Mouse (Mus musculus) neural tube, embryonic 13.5 days (tissue): Measurements from ENCODE around the gene Atp2a3. TPM values are rescaled to one million over a fixed set of nuclear protein-coding genes. Genes with fewer than 3 reads are reported as not detected.

Experiments
- ATAC-seq: fragments of 200-750 bp; cut with Nextera tagmentation; 2 replicates; pipeline ENCODE4 v1.8.0; 2017; ENCODE audit warnings: low read depth, mild to moderate bottlenecking, moderate TSS enrichment, moderate library complexity
- H3K27ac ChIP-seq: fragments of 300-500 bp; sonication (generic); replicated peaks from 2 replicates; pipeline ENCODE4 v1.5.1; 2015; ENCODE audit warnings: moderate library complexity, mild to moderate bottlenecking, inconsistent platforms
- H3K27me3 ChIP-seq: fragments of 300-500 bp; sonication (generic); 2 replicates; pipeline ENCODE4 v1.6.1; 2015; ENCODE audit warnings: mild to moderate bottlenecking, inconsistent platforms
- H3K36me3 ChIP-seq: fragments of 300-500 bp; sonication (generic); 2 replicates; pipeline ENCODE4 v1.6.1; 2015; ENCODE audit warnings: mild to moderate bottlenecking, inconsistent platforms
- H3K4me1 ChIP-seq: fragments of 300-500 bp; sonication (generic); replicated peaks from 2 replicates; pipeline ENCODE4 v1.6.1; 2015; ENCODE audit warnings: inconsistent platforms
- H3K4me2 ChIP-seq: fragments of 300-500 bp; sonication (generic); 2 replicates; pipeline ENCODE4 v1.6.1; 2015; ENCODE audit warnings: inconsistent platforms, mild to moderate bottlenecking, moderate library complexity
- H3K4me3 ChIP-seq: fragments of 300-500 bp; sonication (generic); 2 replicates; pipeline ENCODE4 v1.5.1; 2015; ENCODE audit warnings: mild to moderate bottlenecking, inconsistent platforms
- H3K9ac ChIP-seq: fragments of 300-500 bp; sonication (generic); 2 replicates; pipeline ENCODE4 v1.6.1; 2015; ENCODE audit warnings: moderate library complexity, mild to moderate bottlenecking, inconsistent platforms
- H3K9me3 ChIP-seq: fragments of 300-500 bp; sonication (generic); 2 replicates; pipeline ENCODE4 v1.6.1; 2016; ENCODE audit warnings: inconsistent platforms
- WGBS: fragments of 180-500 bp; shearing (Covaris S2); methylation state at CpG from one replicate; pipeline ENCODE4 v1.1.7; 2015; 5-methylcytosine and 5-hydroxymethylcytosine counted together
- polyA plus RNA-seq: library from polyadenylated mRNA; unstranded; fragments of >200 nt; fragmentation: Nextera tagmentation; extraction: Ambion mirVana; gene quantifications from 2 replicates; pipeline ENCODE4 v1.2.1, GENCODE M21; 2015

Gene Atp2a3
- polyA plus RNA-seq, 1 experiment from 2014 or later: 0.80 TPM

DNA sequence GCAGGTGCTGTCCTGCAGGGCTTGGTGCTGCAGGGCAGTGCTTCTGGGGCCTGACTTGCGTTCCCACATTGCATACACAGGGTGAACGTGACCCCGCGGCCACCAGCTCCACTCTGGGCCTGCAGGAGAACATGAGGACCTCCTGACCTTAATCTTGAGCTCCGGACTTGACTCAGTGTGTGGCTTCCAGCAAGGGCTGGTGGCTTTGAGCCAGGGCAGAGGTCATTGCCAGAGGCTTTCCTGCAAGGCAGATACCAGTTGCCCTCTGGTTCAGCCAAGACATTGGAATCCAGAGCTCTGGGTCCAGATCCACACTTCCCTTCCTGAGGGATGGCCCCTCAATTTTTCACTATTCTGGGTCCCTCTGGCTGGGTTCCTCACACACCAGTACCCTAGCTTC, 53.0 kb downstream of the Atp2a3 start:
- H3K27me3 ChIP-seq: peaks cover 20% of the 10 kb centered on the region
- H3K9ac ChIP-seq: no peak overlapping the region
- no peak overlapping the region for H3K4me3 ChIP-seq
- no peaks in the 10 kb centered on the region for H3K9me3 ChIP-seq
- ATAC-seq: no peak
- H3K36me3 ChIP-seq: no peaks in the 10 kb centered on the region
- H3K4me2 ChIP-seq: no peak overlapping the region
- peaks cover 16% of the 10 kb centered on the region for H3K4me1 ChIP-seq
- 77% methylated on average over 5 of the region's 5 CpGs for WGBS
- no peak overlapping the region for H3K27ac ChIP-seq

DNA sequence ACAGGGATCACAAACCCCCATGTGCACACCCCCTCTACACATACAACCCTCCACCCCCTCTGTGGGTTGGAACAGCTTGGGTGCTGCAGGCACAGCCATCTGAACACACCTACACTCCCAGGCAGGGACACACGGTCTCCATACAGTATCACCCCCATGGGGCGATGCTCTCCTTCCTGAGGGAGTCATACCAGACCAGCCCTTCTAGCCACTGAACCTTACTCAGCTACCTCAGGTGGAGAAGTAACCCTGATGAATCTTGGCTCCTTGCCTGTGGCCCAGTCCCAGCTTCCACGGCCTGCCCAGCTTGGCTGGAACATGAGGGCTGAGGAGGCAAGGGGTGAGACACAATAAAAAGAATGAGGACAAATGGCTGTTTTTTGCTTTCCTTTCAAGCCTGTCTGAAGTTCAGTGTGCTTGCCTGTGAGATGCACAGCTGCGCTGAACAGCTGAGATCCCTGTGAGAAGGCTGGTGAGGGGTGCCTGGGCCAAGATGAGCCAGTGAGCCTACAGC, 53.9 kb downstream of the Atp2a3 start:
- H3K27ac ChIP-seq: no peak overlapping the region; the same call in 1 of the 2 replicates
- H3K36me3 ChIP-seq: no peaks in the 10 kb centered on the region
- H3K4me1 ChIP-seq: peaks cover 23% of the 10 kb centered on the region
- H3K9ac ChIP-seq: no peak overlapping the region
- H3K27me3 ChIP-seq: peaks cover 19% of the 10 kb centered on the region
- no peak overlapping the region for H3K4me3 ChIP-seq
- no peak for ATAC-seq
- no peak overlapping the region for H3K4me2 ChIP-seq
- no peaks in the 10 kb centered on the region for H3K9me3 ChIP-seq
- WGBS: 72% methylated on average over 4 of the region's 4 CpGs

DNA sequence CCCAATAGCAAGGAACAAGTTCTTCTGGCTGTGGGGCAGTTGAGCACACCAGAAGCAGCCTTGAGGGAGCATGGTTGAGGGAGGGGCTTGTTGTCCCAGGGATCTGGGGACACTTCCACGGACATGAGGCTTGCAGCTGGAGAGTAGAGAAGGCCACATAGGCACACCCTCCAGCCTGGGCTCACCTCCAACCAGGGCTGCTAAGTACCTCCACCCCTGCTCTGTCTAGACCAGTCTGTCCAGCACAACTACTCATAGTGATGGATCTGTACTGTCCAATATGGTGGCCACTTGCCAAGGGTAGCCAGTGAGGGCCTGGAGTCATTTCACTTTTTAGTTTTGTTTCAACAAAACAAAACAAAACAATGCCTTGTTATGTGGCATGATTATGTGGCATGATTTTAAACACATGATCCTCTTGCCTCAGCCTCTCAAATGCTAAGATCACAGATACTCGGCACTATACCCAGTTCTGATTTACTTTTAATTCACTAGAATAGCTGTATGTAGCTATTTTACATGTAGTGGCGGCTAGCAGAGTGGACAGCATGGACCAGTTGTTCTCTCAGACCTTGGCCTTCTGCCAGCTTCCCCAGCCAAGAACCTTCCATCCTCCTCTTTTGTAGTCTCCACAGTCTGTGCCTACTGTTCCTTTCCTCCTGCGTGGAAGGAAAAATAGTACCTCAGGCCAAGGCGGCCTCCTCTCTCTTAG, 54.6 kb downstream of the Atp2a3 start:
- peaks cover 25% of the 10 kb centered on the region for H3K27me3 ChIP-seq
- WGBS: 73% methylated on average over 5 of the region's 5 CpGs
- no peaks in the 10 kb centered on the region for H3K9me3 ChIP-seq
- no peak overlapping the region for H3K4me3 ChIP-seq
- peaks cover 30% of the 10 kb centered on the region for H3K4me1 ChIP-seq
- no peaks in the 10 kb centered on the region for H3K36me3 ChIP-seq
- H3K9ac ChIP-seq: no peak overlapping the region
- H3K27ac ChIP-seq: no peak overlapping the region; the same call in 1 of the 2 replicates
- ATAC-seq: no peak
- H3K4me2 ChIP-seq: no peak overlapping the region

DNA sequence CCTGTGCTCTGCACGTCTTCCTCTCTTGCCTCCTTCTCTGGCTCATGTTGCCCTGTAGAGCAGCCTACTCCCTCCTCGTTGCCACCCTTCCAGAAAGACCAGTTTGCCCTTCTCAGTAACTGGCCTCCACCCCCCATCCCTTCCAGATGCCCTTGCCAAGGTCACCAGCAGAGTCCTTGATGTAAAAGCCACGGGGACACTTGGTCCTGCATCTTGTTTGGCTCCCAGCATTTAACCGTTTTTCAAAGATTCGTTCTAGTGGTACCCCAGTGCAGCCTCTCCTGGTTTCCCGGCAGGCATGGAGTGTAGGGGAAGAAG, 55.1 kb downstream of the Atp2a3 start:
- Histone ChIP-seq H3K27ac (no peak overlapping the region), H3K36me3 (no peaks in the 10 kb centered on the region), H3K9me3 (no peaks in the 10 kb centered on the region), H3K4me2 (no peak overlapping the region), H3K4me1 (peaks cover 34% of the 10 kb centered on the region), H3K27me3 (peaks cover 31% of the 10 kb centered on the region), H3K9ac (no peak overlapping the region), H3K4me3 (no peak overlapping the region)
- WGBS: 78% methylated on average over 6 of the region's 6 CpGs
- no peak for ATAC-seq

DNA sequence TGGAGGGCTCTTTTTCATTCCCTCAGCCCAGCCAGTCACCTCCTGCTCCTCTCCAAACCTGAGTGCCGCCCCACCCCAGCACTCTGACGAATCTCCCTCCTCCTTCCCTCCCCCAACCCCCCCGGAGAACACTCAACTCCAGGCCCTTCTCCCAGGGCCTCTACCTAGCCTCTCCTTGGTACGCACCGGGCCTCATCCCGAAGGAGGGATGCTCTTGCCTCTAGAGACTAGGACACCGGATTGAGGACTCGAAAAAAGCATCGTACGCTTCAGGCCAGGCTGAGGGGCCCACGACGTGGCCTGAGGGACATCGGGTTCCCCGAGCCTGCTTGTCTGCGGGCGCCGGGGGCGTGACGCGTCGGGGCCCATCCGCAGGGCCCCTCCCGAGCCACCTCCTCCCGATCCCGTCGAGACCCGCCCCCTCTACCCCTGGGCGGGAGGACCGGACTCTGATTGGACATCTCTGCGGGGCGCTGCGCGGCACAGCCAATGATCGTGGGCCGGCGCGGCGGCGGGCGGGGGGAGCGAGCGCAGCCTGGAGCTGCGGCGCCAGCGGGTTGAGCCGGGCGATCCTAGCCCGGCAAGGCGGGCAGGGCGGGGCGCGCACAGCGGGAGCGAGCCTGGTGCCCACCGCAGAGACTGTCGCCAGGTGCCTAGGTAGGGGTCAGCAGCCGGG, 57.6 kb downstream of the Atp2a3 start, which contains the start of gene Camkk1:
Gene Camkk1 (plus strand): TSS at position 538 of the 676 bp plus-strand sequence.
- H3K27ac ChIP-seq: peak within 1 kb of the TSS; percentile 82
- peak; percentile 95 for ATAC-seq
- no peaks in the 10 kb centered on the region for H3K36me3 ChIP-seq
- WGBS: under 1% methylated on average over 55 of the region's 57 CpGs
- H3K4me1 ChIP-seq: peaks cover 37% of the 10 kb centered on the region
- peak within 1 kb of the TSS; percentile 92 for H3K4me2 ChIP-seq
- peak within 1 kb of the TSS; percentile 76 for H3K4me3 ChIP-seq
- H3K27me3 ChIP-seq: peaks cover 38% of the 10 kb centered on the region
- H3K9ac ChIP-seq: peak within 1 kb of the TSS; percentile 81
- H3K9me3 ChIP-seq: no peaks in the 10 kb centered on the region

DNA sequence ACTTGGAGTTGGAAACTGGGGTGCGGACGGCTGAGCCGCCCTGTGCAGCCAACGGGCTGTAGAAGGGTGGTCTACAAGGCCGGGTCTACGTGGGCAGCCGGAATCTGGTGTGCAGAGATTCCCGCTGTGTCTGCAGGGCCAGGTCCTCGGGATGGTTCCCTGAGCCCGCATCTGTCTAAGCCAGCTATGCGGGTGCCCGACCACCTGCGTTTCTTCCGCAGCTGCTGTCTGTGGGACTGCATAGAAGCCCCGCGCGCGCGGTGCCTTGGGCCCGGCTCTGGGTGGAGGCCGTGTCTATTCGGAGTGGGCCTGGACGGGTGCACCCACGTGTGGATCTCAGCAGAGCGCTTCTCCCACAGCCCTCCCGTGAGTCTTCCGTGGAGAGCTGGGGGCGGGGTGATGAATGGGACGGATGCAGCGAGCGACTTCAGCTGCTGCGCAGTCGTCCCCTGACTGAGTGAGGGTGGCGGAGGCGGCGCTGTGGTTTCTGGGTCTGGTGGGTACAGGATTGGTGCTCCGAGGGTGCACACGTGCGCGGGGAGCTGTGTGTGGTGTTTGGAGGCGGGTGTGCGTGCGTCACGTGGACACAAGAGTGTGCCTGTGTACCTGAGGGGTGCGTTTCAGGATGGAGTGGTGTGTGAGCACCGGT, 58.3 kb downstream of the Atp2a3 start:
- no peaks in the 10 kb centered on the region for H3K36me3 ChIP-seq
- 1% methylated on average over 46 of the region's 46 CpGs for WGBS
- peak overlapping the region; percentile 82 for H3K27ac ChIP-seq
- H3K4me2 ChIP-seq: peak overlapping the region; percentile 92
- peak overlapping the region; percentile 76 for H3K4me3 ChIP-seq
- peak; percentile 75 for ATAC-seq
- peaks cover 38% of the 10 kb centered on the region for H3K27me3 ChIP-seq
- peak overlapping the region; percentile 81 for H3K9ac ChIP-seq
- peaks cover 43% of the 10 kb centered on the region for H3K4me1 ChIP-seq
- H3K9me3 ChIP-seq: no peaks in the 10 kb centered on the region

DNA sequence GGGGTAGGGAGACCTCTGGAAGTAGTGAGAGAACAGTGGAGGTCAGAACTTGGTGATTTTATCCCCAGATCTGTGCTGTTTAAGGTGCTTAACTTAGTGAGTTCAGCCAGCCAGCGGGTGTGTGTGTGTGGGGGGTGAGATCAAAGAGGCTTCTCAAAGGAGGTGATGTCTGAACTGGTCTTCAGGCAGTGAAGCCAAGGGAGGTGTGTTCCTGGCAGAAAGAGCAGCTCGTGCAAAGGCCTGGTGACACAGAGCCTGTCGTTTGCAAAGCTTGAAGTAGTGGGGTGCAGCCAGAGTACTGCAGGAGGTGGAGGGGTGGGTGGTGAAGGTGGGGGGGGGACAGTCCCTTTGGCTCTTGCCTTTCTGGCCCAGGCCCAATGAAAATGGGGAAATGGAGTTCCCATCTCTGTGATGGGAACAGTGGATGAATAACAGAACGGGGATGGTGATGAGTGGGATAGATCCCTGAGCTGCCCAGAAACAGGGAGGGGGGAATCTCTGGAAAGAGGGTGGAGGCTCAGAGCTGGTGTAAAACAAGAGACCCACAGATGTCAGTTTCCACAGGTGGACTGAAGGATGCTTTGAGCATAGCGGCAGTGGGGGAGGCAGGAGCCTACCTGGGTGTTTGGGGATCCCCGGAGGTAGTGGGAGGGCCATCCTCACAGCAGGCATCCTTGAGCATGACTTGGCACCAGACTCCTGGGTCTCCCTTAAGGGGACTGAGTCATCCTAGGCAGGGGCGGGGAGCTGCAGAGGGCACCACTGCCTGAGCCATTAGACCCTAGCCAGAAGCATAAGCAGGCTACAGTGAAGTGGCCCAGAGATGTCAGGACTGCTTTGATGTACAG, 60.2 kb downstream of the Atp2a3 start:
- no peak overlapping the region for H3K4me3 ChIP-seq
- peaks cover 38% of the 10 kb centered on the region for H3K27me3 ChIP-seq
- 63% methylated on average over 7 of the region's 7 CpGs for WGBS
- H3K36me3 ChIP-seq: peaks cover 7% of the 10 kb centered on the region; the same call in 1 of the 2 replicates
- no peak overlapping the region for H3K4me2 ChIP-seq
- ATAC-seq: no peak
- peaks cover 40% of the 10 kb centered on the region for H3K4me1 ChIP-seq
- no peaks in the 10 kb centered on the region for H3K9me3 ChIP-seq
- H3K27ac ChIP-seq: no peak overlapping the region
- H3K9ac ChIP-seq: 0 out of 2 replicates have a peak overlapping the region, but pooled peaks have one; percentile 5

DNA sequence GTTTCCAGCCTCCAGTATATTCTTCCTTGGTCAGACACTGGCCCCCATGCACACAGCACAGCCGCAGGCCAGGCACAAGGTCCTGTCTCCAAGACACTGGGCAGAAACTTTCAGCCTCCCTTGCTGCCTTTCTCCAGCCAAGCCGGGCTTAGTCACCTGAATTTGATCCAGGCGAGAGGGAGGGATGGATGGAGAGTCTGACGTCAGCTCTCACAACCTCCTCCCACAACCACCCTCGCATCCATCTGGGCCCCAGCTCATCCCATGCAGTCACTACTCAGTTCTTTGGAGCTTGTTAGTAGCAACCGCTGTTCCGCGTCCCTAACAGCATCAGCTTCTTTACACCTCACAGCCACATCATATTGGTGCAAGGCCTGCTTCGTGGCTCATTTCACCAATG, 62.1 kb downstream of the Atp2a3 start:
- H3K36me3 ChIP-seq: peaks cover 14% of the 10 kb centered on the region
- peaks cover 38% of the 10 kb centered on the region for H3K4me1 ChIP-seq
- WGBS: 55% methylated on average over 9 of the region's 9 CpGs
- no peak overlapping the region for H3K4me2 ChIP-seq
- ATAC-seq: no peak
- no peaks in the 10 kb centered on the region for H3K9me3 ChIP-seq
- peaks cover 23% of the 10 kb centered on the region for H3K27me3 ChIP-seq
- H3K4me3 ChIP-seq: no peak overlapping the region
- no peak overlapping the region for H3K27ac ChIP-seq
- H3K9ac ChIP-seq: peak overlapping the region; percentile 23; the same call in 1 of the 2 replicates

DNA sequence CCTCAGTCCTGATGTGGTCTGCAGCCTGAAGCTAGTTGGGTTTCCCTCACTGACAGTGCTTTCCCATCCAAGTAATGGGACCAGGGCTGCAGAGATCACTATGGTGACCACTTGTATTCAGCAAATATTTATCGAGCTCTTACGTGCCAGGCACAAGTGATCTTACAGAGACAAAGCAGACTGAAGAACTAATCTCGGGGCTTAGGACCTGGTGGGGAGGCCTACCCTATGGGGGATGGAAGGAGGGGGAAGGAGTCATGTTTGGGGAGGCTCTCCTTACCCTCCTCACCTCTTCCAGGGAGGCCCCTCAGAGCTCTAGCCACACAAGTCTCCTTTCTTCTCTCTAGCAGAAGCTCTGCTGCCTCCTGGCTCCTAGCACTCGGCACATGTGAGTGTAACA, 62.9 kb downstream of the Atp2a3 start:
- WGBS: 46% methylated on average over 4 of the region's 4 CpGs
- peaks cover 20% of the 10 kb centered on the region for H3K36me3 ChIP-seq

DNA sequence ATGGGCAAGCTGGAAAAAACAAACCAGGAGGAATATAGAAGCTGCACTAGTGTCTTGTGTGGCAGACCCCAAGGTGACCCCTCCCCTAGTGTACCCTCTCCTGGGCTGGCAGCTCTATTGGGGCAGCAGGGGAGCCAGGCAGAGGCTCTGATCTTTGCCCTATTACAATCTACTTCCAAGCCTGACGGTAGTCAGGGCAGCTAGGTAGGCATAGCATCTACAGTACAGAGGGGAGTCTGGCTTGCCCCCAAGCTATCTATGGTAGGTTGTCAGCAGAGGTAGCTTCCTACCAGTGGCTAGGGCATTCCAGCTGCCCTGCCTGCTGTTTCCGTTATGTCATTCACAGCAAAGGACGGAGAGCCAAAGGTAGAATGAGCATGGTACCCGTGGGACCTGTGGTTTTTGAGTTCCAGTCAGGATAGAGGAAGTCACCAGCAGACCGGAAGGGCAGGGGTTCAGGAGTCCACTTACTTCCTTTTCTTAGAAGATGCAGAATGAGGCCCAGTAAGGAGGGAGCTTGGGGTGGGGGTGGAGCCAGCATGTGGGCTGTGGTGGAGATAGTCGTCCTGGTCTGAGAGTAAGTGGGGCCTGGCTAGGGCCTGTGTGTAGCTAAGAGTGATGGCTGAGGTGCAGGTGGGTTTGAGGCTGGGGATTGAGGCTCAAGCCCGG, 63.4 kb downstream of the Atp2a3 start:
- Histone ChIP-seq H3K27me3 (peaks cover 21% of the 10 kb centered on the region), H3K4me3 (no peak overlapping the region), H3K27ac (peak overlapping the region; percentile 33; the same call in 1 of the 2 replicates), H3K9ac (0 out of 2 replicates have a peak overlapping the region, but pooled peaks have one; percentile 8), H3K4me2 (no peak overlapping the region), H3K4me1 (peaks cover 31% of the 10 kb centered on the region), H3K9me3 (no peaks in the 10 kb centered on the region), H3K36me3 (peaks cover 23% of the 10 kb centered on the region)
- no peak for ATAC-seq
- 63% methylated on average over 7 of the region's 7 CpGs for WGBS

More for the DNA sequence above, 62.9 kb downstream of the Atp2a3 start:
- Histone ChIP-seq H3K4me1 (peaks cover 33% of the 10 kb centered on the region), H3K4me3 (no peak overlapping the region), H3K27ac (peak overlapping the region; percentile 33; the same call in 1 of the 2 replicates), H3K4me2 (no peak overlapping the region), H3K27me3 (peaks cover 21% of the 10 kb centered on the region), H3K9ac (0 out of 2 replicates have a peak overlapping the region, but pooled peaks have one; percentile 8), H3K9me3 (no peaks in the 10 kb centered on the region)
- no peak for ATAC-seq

DNA sequence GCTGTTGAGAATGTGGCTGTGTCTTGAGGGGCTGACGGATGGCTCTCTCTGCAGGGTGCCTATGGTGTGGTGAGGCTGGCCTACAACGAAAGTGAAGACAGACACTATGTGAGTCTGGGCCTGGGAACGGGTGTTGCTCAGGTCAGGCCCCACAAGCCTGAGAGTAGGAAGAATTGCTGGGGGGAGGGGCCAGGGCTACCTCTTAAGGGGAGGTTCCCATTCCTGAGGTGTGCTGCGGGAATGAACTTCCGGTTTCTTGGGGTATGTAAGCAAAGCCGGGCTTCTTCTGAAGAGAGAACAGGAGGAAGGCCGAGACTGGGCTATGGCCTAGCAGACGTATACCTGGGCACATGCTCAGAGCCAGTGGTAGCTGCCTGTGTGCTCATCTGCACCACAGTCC, 66.0 kb downstream of the Atp2a3 start:
- no peaks in the 10 kb centered on the region for H3K9me3 ChIP-seq
- H3K4me1 ChIP-seq: peaks cover 26% of the 10 kb centered on the region
- no peak overlapping the region for H3K4me3 ChIP-seq
- no peak for ATAC-seq
- no peak overlapping the region for H3K9ac ChIP-seq
- 60% methylated on average over 8 of the region's 8 CpGs for WGBS
- H3K27me3 ChIP-seq: no peaks in the 10 kb centered on the region
- H3K36me3 ChIP-seq: peaks cover 23% of the 10 kb centered on the region
- H3K4me2 ChIP-seq: no peak overlapping the region
- H3K27ac ChIP-seq: no peak overlapping the region
